Mouse (Mus musculus): ENCODE results near the gene En1. TPM values are rescaled to one million over a fixed set of nuclear protein-coding genes. Genes with fewer than 3 reads are reported as not detected.

Gene En1
- total RNA-seq, 2 experiments from 2014 or later, result not detected

DNA sequence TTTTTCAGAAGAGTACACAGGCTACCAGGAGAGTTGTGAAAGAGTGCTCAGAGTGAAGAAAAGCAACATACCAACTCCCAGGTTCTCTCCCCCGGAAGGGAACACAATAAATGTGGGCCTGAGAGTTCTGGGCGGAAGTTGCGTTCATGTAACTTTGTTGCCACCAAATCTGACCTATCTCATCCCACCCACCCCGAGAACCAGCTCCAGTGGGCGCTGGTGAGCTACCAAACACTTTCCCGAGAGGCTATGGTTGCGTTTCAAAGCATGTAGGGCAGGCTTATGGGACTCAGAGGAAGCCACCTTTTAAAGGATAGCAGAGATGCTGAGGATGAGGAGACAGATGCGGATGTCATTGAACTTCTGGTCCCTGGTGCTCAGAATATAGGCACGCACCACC, 26.6 kb downstream of the En1 start:
- no peak for DNase-seq

DNA sequence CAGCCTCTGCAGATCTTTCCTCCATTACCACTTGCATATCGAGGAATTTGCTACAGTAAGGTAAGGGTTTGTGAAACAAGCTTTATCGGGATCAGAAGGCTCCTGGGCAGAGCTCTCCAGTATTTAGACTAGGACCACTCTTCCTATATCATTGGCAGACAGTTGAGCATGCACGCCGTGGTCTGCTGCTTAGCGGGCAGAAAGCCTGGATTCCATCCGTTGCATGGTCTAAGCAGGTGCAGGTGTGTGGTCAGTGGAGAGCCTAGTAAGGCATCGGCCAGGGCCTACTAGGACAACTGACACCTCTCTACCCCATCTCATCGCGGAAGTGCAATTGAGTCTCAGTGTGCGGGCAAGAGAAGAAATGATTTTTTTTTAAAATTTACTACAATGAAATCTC, 41.2 kb downstream of the En1 start:
- no peak for DNase-seq

DNA sequence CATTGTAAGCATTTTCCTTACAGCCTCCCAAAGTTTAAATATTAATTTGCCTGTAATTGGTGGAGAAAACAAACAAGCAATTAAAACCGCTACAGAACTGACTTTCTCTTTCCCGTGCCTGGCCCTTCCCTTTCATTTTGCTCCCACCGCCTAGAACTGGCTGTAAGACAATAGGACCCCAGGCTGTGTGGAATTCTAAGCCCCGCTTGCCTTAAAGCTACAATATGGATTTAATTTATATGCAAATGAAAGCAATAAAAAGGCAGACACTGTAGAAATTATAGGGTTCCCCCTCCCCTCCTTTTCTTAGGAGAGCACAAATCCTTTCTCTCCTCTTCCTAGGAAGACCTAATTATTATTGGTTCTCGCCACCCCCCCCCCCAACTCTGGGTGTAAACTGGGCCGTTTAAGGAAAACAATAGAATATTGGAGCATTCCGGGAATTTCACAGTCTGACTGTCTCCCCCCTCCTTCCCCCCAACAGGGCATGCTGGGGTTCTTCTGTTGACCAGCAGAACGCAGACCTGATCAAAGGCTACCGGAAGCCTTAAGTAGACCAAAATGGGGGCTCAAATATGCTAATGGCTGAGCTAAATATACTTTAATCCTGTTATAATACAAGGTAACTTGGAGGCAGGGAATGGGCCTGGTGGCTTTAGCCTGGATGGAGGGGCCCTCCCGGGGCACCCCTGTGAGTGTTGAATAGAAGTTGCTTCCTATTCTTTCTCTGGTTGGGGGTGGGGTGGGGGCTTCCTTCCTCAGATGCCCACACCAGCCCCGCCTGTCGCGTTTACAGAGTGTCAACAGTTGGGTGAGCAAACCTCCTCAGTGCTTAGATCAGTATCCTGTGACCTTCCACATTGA, 41.9 kb downstream of the En1 start:
- DNase-seq, result no peak

DNA sequence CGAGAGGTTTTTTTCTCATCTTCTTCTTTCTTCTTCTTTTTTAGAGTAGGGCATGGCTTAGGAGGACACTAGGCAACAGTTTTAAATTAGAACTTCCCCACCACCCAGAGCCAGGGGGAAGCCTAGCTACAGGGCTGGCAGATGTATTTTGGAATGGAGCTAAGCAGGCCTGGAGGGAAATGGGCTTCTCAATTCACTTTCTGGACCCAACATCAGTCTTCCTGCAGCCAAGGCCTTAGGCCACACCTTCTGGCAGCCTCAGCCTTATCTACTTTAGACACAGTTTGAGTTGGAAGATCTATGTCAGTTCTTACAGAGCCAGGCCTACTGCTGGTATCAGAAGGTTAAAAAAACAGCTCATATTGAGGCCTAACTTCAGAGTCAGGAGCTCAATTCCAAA, 42.5 kb downstream of the En1 start:
- no peak for DNase-seq

DNA sequence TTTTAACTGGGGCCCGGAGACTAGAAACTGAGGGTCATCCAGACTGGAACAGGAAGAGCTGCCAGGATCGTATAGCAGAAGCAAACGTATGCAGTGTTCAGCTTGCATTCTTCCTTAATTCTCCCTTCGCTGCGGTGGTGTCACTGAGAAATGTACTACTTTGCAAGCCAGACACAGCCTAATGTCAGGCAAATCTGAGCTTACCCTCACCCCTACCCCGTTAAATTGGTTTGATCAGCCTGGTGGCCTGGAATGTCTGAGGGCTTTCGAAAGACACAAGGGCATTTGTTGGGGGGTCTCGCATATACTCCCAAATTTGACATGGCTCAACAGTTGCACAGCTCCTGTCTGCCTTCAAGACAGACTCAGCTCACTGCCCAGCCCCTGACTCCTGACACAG, 47.9 kb downstream of the En1 start:
- DNase-seq, result no peak

DNA sequence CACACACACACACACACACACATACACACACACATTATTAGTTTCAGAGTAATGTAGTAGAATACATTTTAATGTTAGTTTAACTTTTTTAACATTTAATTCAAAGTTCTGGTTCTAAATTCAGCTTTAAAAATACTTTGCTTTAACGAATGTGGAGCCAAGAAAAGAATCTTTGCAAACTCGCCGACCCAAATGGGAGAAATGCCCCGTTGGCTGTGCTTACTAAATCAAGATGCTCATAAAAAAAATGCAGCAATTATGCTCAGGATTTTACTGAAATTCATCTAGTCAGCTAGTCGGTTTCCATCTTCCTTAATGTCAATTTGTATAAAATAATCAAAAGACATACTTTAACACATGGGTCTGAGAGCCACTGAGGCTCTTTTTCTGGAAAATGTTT, 49.8 kb downstream of the En1 start:
- no peak for DNase-seq

DNA sequence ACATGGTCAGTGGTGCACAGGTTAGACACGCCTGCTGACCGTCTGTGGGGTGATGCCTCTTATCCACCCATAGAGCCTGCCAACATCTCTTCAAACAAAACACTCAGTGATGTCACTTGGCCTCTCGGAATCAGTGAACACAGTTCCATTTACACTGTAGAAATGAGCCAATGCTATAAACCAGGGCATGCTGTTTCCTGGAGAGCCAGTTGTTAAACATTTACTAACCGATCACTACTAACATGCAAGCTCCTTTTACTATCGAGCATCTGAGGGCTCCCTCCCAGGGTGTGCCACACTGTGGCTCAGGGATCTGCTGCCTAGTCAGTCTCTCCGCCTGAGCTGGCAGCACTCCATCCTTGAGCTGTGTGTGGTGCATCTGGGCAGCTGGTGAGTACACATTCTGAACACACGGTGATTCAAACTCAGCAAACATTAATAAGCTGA, 52.8 kb downstream of the En1 start:
- DNase-seq, result no peak

Other genes with a start within 250 kb of the En1 start
- gene Marco, start 97.4 kb upstream of the En1 start, total RNA-seq (2021), result under 1 TPM in 1 of 2 experiments, not detected in 1; 0.14 TPM

Measured in heart, postnatal 4 days (tissue).